Mouse (Mus musculus): ENCODE data around the gene H2-T23.

- TF ChIP-seq POLR2A (IDR thresholded peaks at IDR 0.05; ENCODE audit: low read depth, low read length) = no peak
- TF ChIP-seq CTCF (conservative IDR thresholded peaks at IDR 0.05; ENCODE audit: insufficient read depth, insufficient read length, low read depth, low read length) = no peak; the same call in 1 of the 2 replicates
Observed at GRCm38 (mm10) chr17:35997713-35998510, 34.7 kb downstream of the H2-T23 start.
